Mouse (Mus musculus) MEL-GATA-1-ER (cell line): ENCODE results near the gene Gm7735.
"Not testable (repeated sequence)": the region's sequence is repeated elsewhere in the genome, so short reads cannot be mapped to it uniquely, and the experiment has no call there.

Experiments used
- DNase-seq: peaks from one replicate; pipeline ENCODE4 v3.0.0-alpha.2; 2012; ENCODE audit warnings: low read depth; ENCODE audit errors: extremely low read depth

Gm7735 gene

DNA sequence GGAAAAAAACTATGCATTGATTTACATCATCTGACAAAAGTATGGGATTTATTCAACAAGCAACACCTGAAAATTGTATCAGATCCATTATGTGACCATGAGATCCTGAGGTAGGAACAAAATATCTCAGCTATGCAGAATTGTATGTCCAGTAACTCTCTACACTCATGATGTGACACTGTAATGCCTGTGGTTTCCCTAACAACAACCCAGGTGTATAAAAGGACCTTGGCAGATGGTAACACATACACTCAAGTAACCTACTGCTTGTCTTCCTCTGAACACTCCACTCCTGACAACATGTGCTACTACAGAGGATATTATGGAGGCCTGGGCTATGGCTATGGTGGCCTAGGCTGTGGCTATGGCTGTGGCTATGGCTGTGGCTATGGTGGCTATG, at the start of gene Gm7735:
TSS of gene Gm7735 (plus strand) at position 301 of the 400 bp plus-strand sequence.
- DNase-seq: not testable (repeated sequence)

DNA sequence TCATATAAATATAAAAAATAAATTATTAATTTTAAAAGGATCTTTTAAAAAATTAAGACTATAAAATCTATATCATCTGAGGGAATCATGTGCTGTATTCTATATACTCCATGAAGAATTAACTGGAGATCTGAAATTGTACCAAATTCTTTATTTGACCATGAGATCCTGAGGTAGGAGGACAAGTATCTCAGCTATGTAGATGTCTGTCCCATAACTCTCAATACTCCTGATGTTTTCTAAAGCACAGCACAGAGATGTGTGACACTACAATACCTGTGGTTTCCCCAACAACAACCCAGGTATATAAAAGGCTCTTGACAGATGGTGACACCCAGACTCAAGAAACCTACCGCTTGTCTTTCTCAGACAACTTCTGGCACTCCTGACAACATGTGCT, 28.7 kb upstream of the Gm7735 start, which contains the start of gene Gm6358:
TSS of gene Gm6358 (plus strand) at position 301 of the 400 bp plus-strand sequence.
- no peak for DNase-seq

DNA sequence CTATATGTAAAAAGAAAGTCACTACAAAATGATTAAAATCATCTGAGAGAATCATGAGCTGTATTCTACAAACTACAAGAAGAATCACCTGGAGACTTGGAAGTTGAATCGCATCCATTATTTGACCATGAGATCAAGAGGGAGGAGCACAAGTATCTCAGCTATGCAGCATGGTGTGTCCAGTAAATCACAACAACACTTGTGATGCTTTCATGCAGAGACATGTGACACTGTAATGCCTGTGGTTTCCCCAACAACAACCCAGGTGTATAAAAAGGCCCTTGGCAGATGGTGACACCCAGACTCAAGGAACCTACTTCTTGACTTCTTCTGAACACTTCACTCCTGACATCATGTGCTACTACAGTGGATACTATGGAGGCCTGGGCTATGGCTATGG, 18.5 kb upstream of the Gm7735 start, which contains the start of gene Gm10061:
TSS of gene Gm10061 (plus strand) at position 301 of the 400 bp plus-strand sequence.
- DNase-seq: no peak

DNA sequence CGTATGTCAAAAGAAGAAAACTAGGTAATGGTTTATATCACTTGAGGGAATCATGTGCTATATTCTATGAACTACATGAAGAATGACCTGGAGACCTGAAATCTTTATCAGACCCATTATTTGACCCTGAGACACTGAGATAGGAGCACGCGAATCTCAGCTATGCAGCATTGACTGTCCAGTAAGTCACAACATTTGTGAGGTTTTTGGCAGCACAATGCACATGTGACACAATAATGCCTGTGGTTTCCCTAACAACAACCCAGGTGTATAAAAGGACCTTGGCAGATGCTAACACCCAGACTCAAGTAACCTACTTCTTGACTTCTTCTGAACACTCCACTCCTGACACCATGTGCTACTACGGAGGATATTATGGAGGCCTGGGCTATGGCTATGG, 11.6 kb upstream of the Gm7735 start, which contains the start of gene Gm9789:
TSS of gene Gm9789 (plus strand) at position 301 of the 400 bp plus-strand sequence.
- DNase-seq: no peak

DNA sequence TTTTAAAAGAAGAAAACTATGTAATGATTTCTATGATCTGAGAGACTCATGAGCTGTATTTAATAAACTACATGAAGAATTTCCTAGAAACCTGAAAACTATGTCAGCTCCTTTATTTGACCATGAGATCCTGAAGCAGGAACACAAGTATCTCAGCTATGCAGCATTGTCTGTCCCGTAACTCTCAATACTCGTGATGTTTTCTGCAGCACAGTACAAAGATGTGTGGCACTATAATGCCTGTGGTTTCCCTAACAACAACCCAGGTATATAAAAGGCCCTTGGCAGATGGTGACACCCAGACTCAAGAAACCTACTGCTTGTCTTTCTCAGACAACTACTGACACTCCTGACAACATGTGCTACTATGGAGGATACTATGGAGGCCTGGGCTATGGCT, 5.1 kb downstream of the Gm7735 start, which contains the start of gene 1110057P08Rik:
TSS of gene 1110057P08Rik (plus strand) at position 301 of the 400 bp plus-strand sequence.
- DNase-seq: no peak

DNA sequence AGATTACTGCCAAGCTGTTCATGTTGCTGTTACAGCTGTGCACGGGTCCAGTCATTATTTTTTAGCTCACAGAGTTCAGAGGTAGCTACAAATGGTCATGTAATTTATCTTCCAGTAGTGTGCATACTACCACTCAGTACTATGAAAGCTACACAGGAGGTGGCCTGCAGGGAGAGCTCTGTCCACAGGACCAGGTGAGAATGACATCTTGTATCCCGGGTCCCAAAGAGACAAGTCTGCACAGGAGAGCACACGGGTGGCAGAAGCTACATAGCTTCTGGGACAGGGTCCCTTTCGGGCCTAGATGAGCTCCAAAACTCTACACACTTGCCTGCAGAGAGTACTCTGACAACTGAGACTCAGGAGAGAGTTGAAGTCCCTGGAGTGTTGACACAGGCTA, 19.3 kb downstream of the Gm7735 start:
- DNase-seq: no peak

DNA sequence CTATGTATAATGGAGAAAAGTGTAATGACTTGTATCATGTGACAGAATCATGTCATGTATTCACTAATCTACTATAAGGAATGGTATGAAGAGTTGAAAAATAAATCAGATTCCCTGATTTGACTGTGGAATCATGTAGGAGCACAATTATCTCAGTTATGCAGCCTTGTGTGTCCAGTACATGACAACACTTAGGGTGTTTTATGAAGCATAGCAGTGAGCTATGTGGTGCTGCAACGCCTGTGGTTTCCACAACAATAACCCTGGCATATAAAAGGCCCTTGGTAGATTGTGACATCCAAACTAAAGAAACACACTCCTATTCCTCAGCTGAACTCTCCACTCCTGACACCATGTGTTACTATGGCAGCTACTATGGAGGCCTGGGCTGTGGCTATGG, 36.3 kb downstream of the Gm7735 start, which contains the start of gene Krtap20-2:
TSS of gene Krtap20-2 (plus strand) at position 301 of the 400 bp plus-strand sequence.
- no peak for DNase-seq
